Mouse (Mus musculus): ENCODE data around the gene Ppm1g.

Gene Ppm1g

DNA sequence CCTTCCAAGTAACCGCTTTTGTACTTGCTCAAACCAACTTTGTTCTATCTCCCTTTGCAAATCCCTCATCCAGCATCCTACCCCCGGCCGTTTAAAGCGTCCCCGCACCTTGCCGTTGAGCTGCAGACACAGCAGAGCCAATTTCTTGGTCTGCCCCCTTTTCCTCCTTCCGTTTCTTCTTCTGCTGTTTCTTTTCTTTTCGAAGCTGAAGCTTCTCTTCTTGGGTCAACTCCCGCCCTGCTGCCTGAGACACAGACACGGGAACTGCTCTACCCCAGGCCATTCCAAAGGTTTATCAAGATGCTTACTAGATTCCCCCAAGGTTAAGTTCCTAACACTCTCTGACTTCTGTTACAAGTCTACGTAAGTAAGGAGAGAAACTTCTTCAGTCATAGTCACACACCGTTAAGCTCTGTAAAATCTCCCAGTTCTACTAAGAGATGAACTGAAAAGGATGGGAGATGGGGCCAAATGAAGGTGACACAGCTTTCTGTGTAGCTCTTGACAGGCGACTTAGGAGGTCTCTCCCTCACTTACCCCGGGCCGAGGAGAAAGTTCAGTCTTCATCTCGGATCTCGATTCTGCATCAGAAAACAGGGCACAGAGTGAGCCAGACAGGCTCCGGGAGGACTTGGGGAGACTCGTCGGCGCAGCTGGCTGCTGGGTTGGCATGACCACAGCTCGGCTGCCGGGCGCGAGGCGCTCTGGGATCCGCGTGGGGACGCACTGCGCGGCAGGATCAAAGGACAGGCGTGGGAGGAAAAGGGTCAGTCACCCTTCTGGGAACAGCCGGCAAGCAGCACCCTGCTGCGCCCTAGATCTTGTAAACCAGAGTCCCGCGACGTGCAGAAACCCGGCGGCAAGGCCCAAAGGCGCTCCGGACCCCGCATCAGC lies 28.2 kb downstream of the Ppm1g start:
- no peak for DNase-seq (ENCODE audit: low spot score)

- DNase-seq (ENCODE audit: low spot score), result no peak
Observed at GRCm38 (mm10) chr5:31190201-31190600, 30.3 kb downstream of the Ppm1g start.

- DNase-seq (ENCODE audit: low spot score), result no peak
Observed at GRCm38 (mm10) chr5:31188223-31188840, 32.2 kb downstream of the Ppm1g start.

DNA sequence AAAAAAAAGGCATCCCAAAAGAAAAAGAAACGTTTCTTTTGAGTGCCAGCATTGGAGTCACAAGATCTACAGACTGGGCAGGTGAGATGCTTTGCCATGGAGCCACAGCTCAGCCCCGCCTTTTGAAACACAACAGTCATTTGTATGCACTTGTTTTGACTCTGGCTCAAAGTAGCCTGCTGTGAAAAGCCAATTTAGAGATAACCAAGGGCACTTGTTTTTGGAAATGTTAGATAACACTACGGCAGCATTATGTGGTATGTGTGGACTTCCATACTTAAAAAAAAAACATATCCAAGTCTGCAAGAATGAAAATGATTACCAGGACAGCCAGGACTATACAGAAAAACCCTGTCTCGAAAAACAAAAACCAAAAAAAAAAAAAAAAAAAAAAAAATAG lies 36.8 kb downstream of the Ppm1g start:
- DNase-seq (ENCODE audit: low spot score), result peak; percentile 66

GRCm38 (mm10) chr5:31181183-31181770 lies 39.2 kb downstream of the Ppm1g start:
- DNase-seq (ENCODE audit: low spot score), result no peak

GRCm38 (mm10) chr5:31179766-31180630 lies 40.5 kb downstream of the Ppm1g start, which contains the start of the genes Gm29609 and Gtf3c2:
Gene Gm29609 (minus strand): TSS chr5:31179911.
Gene Gtf3c2 (minus strand): TSS chr5:31180144.
- peak; percentile 93 for DNase-seq (ENCODE audit: low spot score)

- DNase-seq (ENCODE audit: low spot score), result peak; percentile 57
Observed at GRCm38 (mm10) chr5:31179301-31179765, 41.2 kb downstream of the Ppm1g start.

- no peak for DNase-seq (ENCODE audit: low spot score)
Observed at GRCm38 (mm10) chr5:31168630-31169029, 51.9 kb downstream of the Ppm1g start.

GRCm38 (mm10) chr5:31164878-31165277 lies 55.6 kb downstream of the Ppm1g start:
- no peak for DNase-seq (ENCODE audit: low spot score)

GRCm38 (mm10) chr5:31162462-31162861 lies 58.0 kb downstream of the Ppm1g start:
- no peak for DNase-seq (ENCODE audit: low spot score)

DNA sequence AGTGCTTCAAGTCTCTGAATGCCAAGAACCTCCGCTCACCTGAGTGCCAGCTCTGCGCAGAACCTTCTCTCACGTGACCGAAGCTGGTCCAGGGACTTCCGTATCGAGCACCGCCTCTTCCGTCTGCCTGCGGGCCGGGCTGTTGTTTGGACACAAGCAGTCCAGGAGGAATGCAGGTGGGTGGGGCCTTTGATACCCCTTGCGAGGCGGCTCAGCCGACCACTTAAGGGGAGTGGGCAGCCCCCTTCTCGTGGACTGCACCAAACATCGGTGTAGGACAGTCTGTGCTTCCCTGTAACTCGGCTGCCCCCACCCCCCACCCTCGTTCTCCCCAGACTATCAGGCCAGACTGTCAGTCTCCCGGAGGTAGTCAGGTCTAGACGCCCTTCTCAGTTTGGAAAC lies 66.3 kb downstream of the Ppm1g start, which contains the start of gene Mpv17:
Mpv17 (minus strand) TSS at position 100 of the 402 bp plus-strand sequence.
- peak; percentile 58 for DNase-seq (ENCODE audit: low spot score)

GRCm38 (mm10) chr5:31153516-31154151 lies 66.9 kb downstream of the Ppm1g start:
- no peak for DNase-seq (ENCODE audit: low spot score)
